Mouse (Mus musculus): ENCODE data around the gene Adamts10. TPM values are rescaled to one million over a fixed set of nuclear protein-coding genes. Genes with fewer than 3 reads are reported as not detected.

Adamts10 gene
- polyA plus RNA-seq, 1 experiment from 2014 or later = 64.7 TPM

GRCm38 (mm10) chr17:33510172-33510571, 13.8 kb upstream of the Adamts10 start:
- Histone ChIP-seq H3K4me2 (replicated peaks; ENCODE audit: low read depth, low read length) (no peak overlapping the region), H3K36me3 (ENCODE audit: control insufficient read depth, insufficient read depth, low read length) (no peaks in the 10 kb centered on the region), H3K27me3 (ENCODE audit: control insufficient read depth, insufficient read depth, low read length) (no peaks in the 10 kb centered on the region), H3K4me1 (ENCODE audit: control insufficient read depth, insufficient read depth, low read length) (no peaks in the 10 kb centered on the region), H3K9ac (replicated peaks; ENCODE audit: low read depth, low read length) (no peak overlapping the region), H3K4me3 (ENCODE audit: low read depth, low read length) (no peak overlapping the region), H3K9me3 (ENCODE audit: control insufficient read depth, low read depth, low read length) (no peaks in the 10 kb centered on the region), H3K27ac (ENCODE audit: low read length) (no peak overlapping the region)
- 47% methylated on average over 5 of the region's 5 CpGs for WGBS
- no peak for ATAC-seq (ENCODE audit: insufficient number of reproducible peaks, insufficient read depth, low FRiP score, low read depth)

- Histone ChIP-seq H3K9me3 (ENCODE audit: control insufficient read depth, low read depth, low read length) (no peaks in the 10 kb centered on the region), H3K36me3 (ENCODE audit: control insufficient read depth, insufficient read depth, low read length) (no peaks in the 10 kb centered on the region), H3K4me1 (ENCODE audit: control insufficient read depth, insufficient read depth, low read length) (no peaks in the 10 kb centered on the region), H3K27me3 (ENCODE audit: control insufficient read depth, insufficient read depth, low read length) (no peaks in the 10 kb centered on the region), H3K4me2 (replicated peaks; ENCODE audit: low read depth, low read length) (no peak overlapping the region), H3K27ac (ENCODE audit: low read length) (no peak overlapping the region), H3K9ac (replicated peaks; ENCODE audit: low read depth, low read length) (no peak overlapping the region), H3K4me3 (ENCODE audit: low read depth, low read length) (no peak overlapping the region)
- ATAC-seq (ENCODE audit: insufficient number of reproducible peaks, insufficient read depth, low FRiP score, low read depth) = no peak
- 21% methylated on average over 2 of the region's 2 CpGs for WGBS
These were observed 11.3 kb upstream of the Adamts10 start for GRCm38 (mm10) chr17:33512441-33513415.

GRCm38 (mm10) chr17:33513874-33514273, 10.1 kb upstream of the Adamts10 start:
- Histone ChIP-seq H3K4me1 (ENCODE audit: control insufficient read depth, insufficient read depth, low read length) (no peaks in the 10 kb centered on the region), H3K36me3 (ENCODE audit: control insufficient read depth, insufficient read depth, low read length) (no peaks in the 10 kb centered on the region), H3K27me3 (ENCODE audit: control insufficient read depth, insufficient read depth, low read length) (no peaks in the 10 kb centered on the region), H3K9me3 (ENCODE audit: control insufficient read depth, low read depth, low read length) (no peaks in the 10 kb centered on the region), H3K27ac (ENCODE audit: low read length) (no peak overlapping the region), H3K4me2 (replicated peaks; ENCODE audit: low read depth, low read length) (no peak overlapping the region), H3K4me3 (ENCODE audit: low read depth, low read length) (no peak overlapping the region), H3K9ac (replicated peaks; ENCODE audit: low read depth, low read length) (no peak overlapping the region)
- 87% methylated on average over 5 of the region's 5 CpGs for WGBS
- no peak for ATAC-seq (ENCODE audit: insufficient number of reproducible peaks, insufficient read depth, low FRiP score, low read depth)

- WGBS = 9% methylated on average over 1 of the region's 1 CpGs
- H3K27me3 ChIP-seq (ENCODE audit: control insufficient read depth, insufficient read depth, low read length) = no peaks in the 10 kb centered on the region
- peaks cover 7% of the 10 kb centered on the region; the same call in 1 of the 2 replicates for H3K4me1 ChIP-seq (ENCODE audit: control insufficient read depth, insufficient read depth, low read length)
- no peaks in the 10 kb centered on the region for H3K9me3 ChIP-seq (ENCODE audit: control insufficient read depth, low read depth, low read length)
- H3K9ac ChIP-seq (replicated peaks; ENCODE audit: low read depth, low read length) = no peak overlapping the region
- no peak for ATAC-seq (ENCODE audit: insufficient number of reproducible peaks, insufficient read depth, low FRiP score, low read depth)
- no peaks in the 10 kb centered on the region for H3K36me3 ChIP-seq (ENCODE audit: control insufficient read depth, insufficient read depth, low read length)
- no peak overlapping the region for H3K4me2 ChIP-seq (replicated peaks; ENCODE audit: low read depth, low read length)
- no peak overlapping the region for H3K4me3 ChIP-seq (ENCODE audit: low read depth, low read length)
- no peak overlapping the region for H3K27ac ChIP-seq (ENCODE audit: low read length)
These were observed 3.6 kb upstream of the Adamts10 start for GRCm38 (mm10) chr17:33520366-33520765.

DNA sequence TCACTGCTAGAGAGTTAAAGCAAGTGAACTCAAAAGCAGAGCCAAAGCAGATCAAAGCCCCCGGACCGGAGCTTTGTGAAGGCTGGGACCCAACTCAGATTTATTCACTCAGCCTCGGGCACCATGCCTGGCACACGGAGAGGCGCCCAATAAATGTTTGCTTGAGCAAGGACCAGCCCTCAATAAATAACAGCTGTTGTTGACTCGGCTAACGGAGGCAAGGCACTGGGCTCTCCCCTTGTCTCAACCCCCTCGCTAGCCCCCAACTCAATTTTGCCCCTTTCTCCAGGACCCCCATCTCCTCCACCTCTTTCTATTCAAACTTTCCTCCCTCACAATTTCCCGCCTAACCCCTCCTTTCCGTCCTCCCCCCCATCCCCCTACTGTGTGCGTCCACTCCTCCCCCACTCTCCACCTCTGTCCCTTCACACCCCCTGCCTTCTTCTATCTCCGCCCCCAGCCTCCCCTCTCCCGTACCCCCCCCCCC, 530 bp upstream of the Adamts10 start:
- ATAC-seq (ENCODE audit: insufficient number of reproducible peaks, insufficient read depth, low FRiP score, low read depth) = peak; percentile 38; the same call in 1 of the 2 replicates
- peak overlapping the region; percentile 57; the same call in 1 of the 2 replicates for H3K27ac ChIP-seq (ENCODE audit: low read length)
- peak overlapping the region; percentile 78 for H3K4me2 ChIP-seq (replicated peaks; ENCODE audit: low read depth, low read length)
- no peaks in the 10 kb centered on the region for H3K9me3 ChIP-seq (ENCODE audit: control insufficient read depth, low read depth, low read length)
- WGBS = 7% methylated on average over 11 of the region's 13 CpGs
- H3K36me3 ChIP-seq (ENCODE audit: control insufficient read depth, insufficient read depth, low read length) = peaks cover 5% of the 10 kb centered on the region
- peak overlapping the region; percentile 46 for H3K4me3 ChIP-seq (ENCODE audit: low read depth, low read length)
- H3K27me3 ChIP-seq (ENCODE audit: control insufficient read depth, insufficient read depth, low read length) = no peaks in the 10 kb centered on the region
- H3K4me1 ChIP-seq (ENCODE audit: control insufficient read depth, insufficient read depth, low read length) = peaks cover 19% of the 10 kb centered on the region; the same call in 1 of the 2 replicates
- peak overlapping the region; percentile 60 for H3K9ac ChIP-seq (replicated peaks; ENCODE audit: low read depth, low read length)

GRCm38 (mm10) chr17:33524806-33525373, 886 bp downstream of the Adamts10 start:
- Histone ChIP-seq H3K27ac (ENCODE audit: low read length) (peak overlapping the region; percentile 57; the same call in 1 of the 2 replicates), H3K4me2 (replicated peaks; ENCODE audit: low read depth, low read length) (peak overlapping the region; percentile 78), H3K4me1 (ENCODE audit: control insufficient read depth, insufficient read depth, low read length) (peaks cover 19% of the 10 kb centered on the region; the same call in 1 of the 2 replicates), H3K36me3 (ENCODE audit: control insufficient read depth, insufficient read depth, low read length) (peaks cover 19% of the 10 kb centered on the region), H3K4me3 (ENCODE audit: low read depth, low read length) (peak overlapping the region; percentile 46), H3K9ac (replicated peaks; ENCODE audit: low read depth, low read length) (peak overlapping the region; percentile 60), H3K9me3 (ENCODE audit: control insufficient read depth, low read depth, low read length) (no peaks in the 10 kb centered on the region), H3K27me3 (ENCODE audit: control insufficient read depth, insufficient read depth, low read length) (no peaks in the 10 kb centered on the region)
- no peak for ATAC-seq (ENCODE audit: insufficient number of reproducible peaks, insufficient read depth, low FRiP score, low read depth)
- WGBS = 0% methylated on average over 2 of the region's 2 CpGs

DNA sequence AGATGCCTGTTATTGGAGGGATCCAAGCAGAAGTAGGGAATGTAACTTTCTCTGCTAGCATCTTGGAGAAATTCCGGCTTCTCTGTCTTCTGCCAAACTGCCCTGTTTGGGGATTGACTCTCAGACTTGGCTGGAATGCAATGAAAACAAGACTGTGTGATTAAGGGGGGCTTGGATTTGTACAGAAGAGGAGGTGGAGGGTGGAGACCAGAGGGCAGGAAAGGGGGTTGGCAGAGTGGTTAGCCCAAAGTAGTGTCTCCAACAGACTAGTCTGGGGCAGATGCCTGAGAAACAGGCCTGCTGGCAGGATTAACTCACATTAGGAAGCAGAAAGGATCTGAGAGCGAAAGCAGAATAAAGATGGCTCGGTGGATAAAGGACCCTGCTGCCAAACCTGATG, 2.5 kb downstream of the Adamts10 start:
- H3K9ac ChIP-seq (replicated peaks; ENCODE audit: low read depth, low read length) = no peak overlapping the region
- H3K4me2 ChIP-seq (replicated peaks; ENCODE audit: low read depth, low read length) = no peak overlapping the region
- no peaks in the 10 kb centered on the region for H3K9me3 ChIP-seq (ENCODE audit: control insufficient read depth, low read depth, low read length)
- H3K36me3 ChIP-seq (ENCODE audit: control insufficient read depth, insufficient read depth, low read length) = peaks cover 34% of the 10 kb centered on the region
- no peak overlapping the region for H3K4me3 ChIP-seq (ENCODE audit: low read depth, low read length)
- H3K27me3 ChIP-seq (ENCODE audit: control insufficient read depth, insufficient read depth, low read length) = no peaks in the 10 kb centered on the region
- H3K4me1 ChIP-seq (ENCODE audit: control insufficient read depth, insufficient read depth, low read length) = peaks cover 19% of the 10 kb centered on the region; the same call in 1 of the 2 replicates
- H3K27ac ChIP-seq (ENCODE audit: low read length) = no peak overlapping the region
- WGBS = 62% methylated on average over 3 of the region's 3 CpGs
- ATAC-seq (ENCODE audit: insufficient number of reproducible peaks, insufficient read depth, low FRiP score, low read depth) = no peak

DNA sequence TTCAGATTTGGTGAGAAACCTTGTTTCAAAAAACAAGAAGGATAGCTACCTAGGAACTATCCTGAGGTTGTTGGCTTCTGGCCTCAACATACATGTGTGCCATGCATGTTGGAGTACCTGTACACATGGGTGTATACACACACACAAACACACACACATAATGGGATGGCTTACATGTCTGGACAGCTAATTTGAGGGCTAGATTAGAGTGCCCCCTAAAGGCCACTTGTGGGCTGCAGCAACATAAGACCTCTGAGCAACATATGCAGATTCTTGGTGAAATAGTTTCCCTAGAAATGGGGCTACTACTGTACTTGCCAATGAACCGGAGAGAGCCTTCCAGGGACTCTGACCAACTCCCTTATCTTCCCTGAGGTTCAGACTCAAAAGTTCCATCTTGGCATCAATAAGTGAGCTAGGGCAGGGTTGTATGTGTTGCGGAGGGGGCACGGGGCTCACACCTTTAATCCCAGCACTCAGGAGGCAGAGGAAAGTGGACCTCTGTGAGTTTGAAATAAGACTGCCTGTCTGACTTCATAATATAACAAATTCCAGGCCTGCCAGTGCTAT, 15.2 kb downstream of the Adamts10 start:
- Histone ChIP-seq H3K27me3 (ENCODE audit: control insufficient read depth, insufficient read depth, low read length) (no peaks in the 10 kb centered on the region), H3K36me3 (ENCODE audit: control insufficient read depth, insufficient read depth, low read length) (peaks cover 39% of the 10 kb centered on the region)
- WGBS = 91% methylated on average over 3 of the region's 3 CpGs

More for the DNA sequence above, 15.2 kb downstream of the Adamts10 start:
- Histone ChIP-seq H3K9me3 (ENCODE audit: control insufficient read depth, low read depth, low read length) (no peaks in the 10 kb centered on the region), H3K4me2 (replicated peaks; ENCODE audit: low read depth, low read length) (no peak overlapping the region), H3K4me3 (ENCODE audit: low read depth, low read length) (no peak overlapping the region), H3K9ac (replicated peaks; ENCODE audit: low read depth, low read length) (no peak overlapping the region), H3K27ac (ENCODE audit: low read length) (no peak overlapping the region), H3K4me1 (ENCODE audit: control insufficient read depth, insufficient read depth, low read length) (no peaks in the 10 kb centered on the region)
- ATAC-seq (ENCODE audit: insufficient number of reproducible peaks, insufficient read depth, low FRiP score, low read depth) = peak; percentile 37; the same call in 1 of the 2 replicates

Measured in stomach, embryonic 14.5 days (tissue).